Mouse (Mus musculus): Measurements from ENCODE around the gene Clasrp. TPM values are rescaled to one million over a fixed set of nuclear protein-coding genes. Genes with fewer than 3 reads are reported as not detected.
A peak's percentile ranks its signal among the peaks of the same experiment; 100 is the strongest.

The Clasrp gene
- polyA plus RNA-seq, 2 experiments, result 46.5 to 174 TPM

GRCm38 (mm10) chr7:19542155-19542691 is 62.1 kb downstream of the Clasrp start:
- no peaks in the 10 kb centered on the region for H3K9me3 ChIP-seq (ENCODE audit: control insufficient read depth, low read length)
- no peak overlapping the region for H3K4me3 ChIP-seq (replicated peaks; ENCODE audit: low read length)
- ATAC-seq (ENCODE audit: low FRiP score, low read depth) (peak; percentile 36; the same call in 1 of the 2 replicates), DNase-seq (ENCODE audit: low spot score) (no peak)
- 0 out of 2 replicates have a peak, but pooled peaks cover 6% of the 10 kb centered on the region for H3K36me3 ChIP-seq (ENCODE audit: control insufficient read depth, insufficient read depth, low read length)
- H3K27me3 ChIP-seq (ENCODE audit: control insufficient read depth, insufficient read depth, low read length), result no peaks in the 10 kb centered on the region
- no peak overlapping the region; the same call in 1 of the 2 replicates for H3K9ac ChIP-seq (ENCODE audit: low read depth, low read length, severe bottlenecking)
- no peak overlapping the region for H3K27ac ChIP-seq (replicated peaks; ENCODE audit: low read depth, low read length)
- H3K4me1 ChIP-seq (ENCODE audit: control insufficient read depth, insufficient read depth, low read length), result no peaks in the 10 kb centered on the region
- TF ChIP-seq POLR2A (IDR thresholded peaks at IDR 0.05; ENCODE audit: borderline replicate concordance, extremely low read depth, insufficient read depth, insufficient read length), result no peak
- H3K4me2 ChIP-seq (replicated peaks; ENCODE audit: low read depth, low read length, severe bottlenecking), result no peak overlapping the region
- WGBS, result 68% methylated on average over 8 of the region's 8 CpGs

GRCm38 (mm10) chr7:19541681-19542154 is 62.6 kb downstream of the Clasrp start:
- ATAC-seq (ENCODE audit: low FRiP score, low read depth) (no peak), DNase-seq (ENCODE audit: low spot score) (no peak)
- Histone ChIP-seq H3K4me1 (ENCODE audit: control insufficient read depth, insufficient read depth, low read length) (no peaks in the 10 kb centered on the region), H3K36me3 (ENCODE audit: control insufficient read depth, insufficient read depth, low read length) (0 out of 2 replicates have a peak, but pooled peaks cover 6% of the 10 kb centered on the region), H3K9me3 (ENCODE audit: control insufficient read depth, low read length) (no peaks in the 10 kb centered on the region), H3K4me2 (replicated peaks; ENCODE audit: low read depth, low read length, severe bottlenecking) (no peak overlapping the region), H3K4me3 (replicated peaks; ENCODE audit: low read length) (no peak overlapping the region), H3K27ac (replicated peaks; ENCODE audit: low read depth, low read length) (no peak overlapping the region), H3K27me3 (ENCODE audit: control insufficient read depth, insufficient read depth, low read length) (no peaks in the 10 kb centered on the region), H3K9ac (ENCODE audit: low read depth, low read length, severe bottlenecking) (no peak overlapping the region)
- WGBS, result 80% methylated on average over 7 of the region's 7 CpGs
- TF ChIP-seq POLR2A (IDR thresholded peaks at IDR 0.05; ENCODE audit: borderline replicate concordance, extremely low read depth, insufficient read depth, insufficient read length), result no peak

- DNase-seq (ENCODE audit: low spot score), result no peak
- Histone ChIP-seq H3K36me3 (ENCODE audit: control insufficient read depth, insufficient read depth, low read length) (0 out of 2 replicates have a peak, but pooled peaks cover 6% of the 10 kb centered on the region), H3K27ac (replicated peaks; ENCODE audit: low read depth, low read length) (no peak overlapping the region), H3K4me3 (replicated peaks; ENCODE audit: low read length) (no peak overlapping the region), H3K27me3 (ENCODE audit: control insufficient read depth, insufficient read depth, low read length) (no peaks in the 10 kb centered on the region), H3K4me1 (ENCODE audit: control insufficient read depth, insufficient read depth, low read length) (no peaks in the 10 kb centered on the region), H3K9me3 (ENCODE audit: control insufficient read depth, low read length) (no peaks in the 10 kb centered on the region), H3K9ac (ENCODE audit: low read depth, low read length, severe bottlenecking) (no peak overlapping the region), H3K4me2 (replicated peaks; ENCODE audit: low read depth, low read length, severe bottlenecking) (no peak overlapping the region)
- 86% methylated on average over 2 of the region's 2 CpGs for WGBS
- no peak for TF ChIP-seq POLR2A (IDR thresholded peaks at IDR 0.05; ENCODE audit: borderline replicate concordance, extremely low read depth, insufficient read depth, insufficient read length)
- ATAC-seq (ENCODE audit: low FRiP score, low read depth), result no peak
Observed at GRCm38 (mm10) chr7:19540771-19541566, 63.3 kb downstream of the Clasrp start.

- Histone ChIP-seq H3K4me2 (replicated peaks; ENCODE audit: low read depth, low read length, severe bottlenecking) (no peak overlapping the region), H3K27ac (replicated peaks; ENCODE audit: low read depth, low read length) (no peak overlapping the region), H3K4me3 (replicated peaks; ENCODE audit: low read length) (no peak overlapping the region), H3K9ac (ENCODE audit: low read depth, low read length, severe bottlenecking) (no peak overlapping the region), H3K36me3 (ENCODE audit: control insufficient read depth, insufficient read depth, low read length) (peaks cover 59% of the 10 kb centered on the region), H3K27me3 (ENCODE audit: control insufficient read depth, insufficient read depth, low read length) (no peaks in the 10 kb centered on the region), H3K4me1 (ENCODE audit: control insufficient read depth, insufficient read depth, low read length) (no peaks in the 10 kb centered on the region), H3K9me3 (ENCODE audit: control insufficient read depth, low read length) (no peaks in the 10 kb centered on the region)
- 93% methylated on average over 10 of the region's 10 CpGs for WGBS
- no peak for ATAC-seq (ENCODE audit: low FRiP score, low read depth)
- TF ChIP-seq POLR2A (IDR thresholded peaks at IDR 0.05; ENCODE audit: borderline replicate concordance, extremely low read depth, insufficient read depth, insufficient read length), result no peak
- DNase-seq (ENCODE audit: low spot score), result no peak
Observed at GRCm38 (mm10) chr7:19534676-19535075, 69.6 kb downstream of the Clasrp start.

GRCm38 (mm10) chr7:19532240-19532639 is 72.0 kb downstream of the Clasrp start:
- no peak overlapping the region for H3K4me3 ChIP-seq (replicated peaks; ENCODE audit: low read length)
- H3K4me2 ChIP-seq (replicated peaks; ENCODE audit: low read depth, low read length, severe bottlenecking), result no peak overlapping the region
- H3K9ac ChIP-seq (ENCODE audit: low read depth, low read length, severe bottlenecking), result 0 out of 2 replicates have a peak overlapping the region, but pooled peaks have one; percentile 2
- peaks cover 66% of the 10 kb centered on the region for H3K36me3 ChIP-seq (ENCODE audit: control insufficient read depth, insufficient read depth, low read length)
- H3K27ac ChIP-seq (replicated peaks; ENCODE audit: low read depth, low read length), result no peak overlapping the region
- no peak for TF ChIP-seq POLR2A (IDR thresholded peaks at IDR 0.05; ENCODE audit: borderline replicate concordance, extremely low read depth, insufficient read depth, insufficient read length)
- H3K27me3 ChIP-seq (ENCODE audit: control insufficient read depth, insufficient read depth, low read length), result no peaks in the 10 kb centered on the region
- ATAC-seq (ENCODE audit: low FRiP score, low read depth) (no peak), DNase-seq (ENCODE audit: low spot score) (no peak)
- WGBS, result 90% methylated on average over 14 of the region's 14 CpGs
- H3K4me1 ChIP-seq (ENCODE audit: control insufficient read depth, insufficient read depth, low read length), result no peaks in the 10 kb centered on the region
- no peaks in the 10 kb centered on the region for H3K9me3 ChIP-seq (ENCODE audit: control insufficient read depth, low read length)
